Mouse (Mus musculus) kidney, adult 11 months (tissue): Measurements from ENCODE around the gene Sf3b3.
"Not testable (repeated sequence)": the region's sequence is repeated elsewhere in the genome, so short reads cannot be mapped to it uniquely, and the experiment has no call there.

Source experiments
- DNase-seq: peaks from one replicate; pipeline ENCODE4 v3.0.0; 2022

The Sf3b3 gene

DNA sequence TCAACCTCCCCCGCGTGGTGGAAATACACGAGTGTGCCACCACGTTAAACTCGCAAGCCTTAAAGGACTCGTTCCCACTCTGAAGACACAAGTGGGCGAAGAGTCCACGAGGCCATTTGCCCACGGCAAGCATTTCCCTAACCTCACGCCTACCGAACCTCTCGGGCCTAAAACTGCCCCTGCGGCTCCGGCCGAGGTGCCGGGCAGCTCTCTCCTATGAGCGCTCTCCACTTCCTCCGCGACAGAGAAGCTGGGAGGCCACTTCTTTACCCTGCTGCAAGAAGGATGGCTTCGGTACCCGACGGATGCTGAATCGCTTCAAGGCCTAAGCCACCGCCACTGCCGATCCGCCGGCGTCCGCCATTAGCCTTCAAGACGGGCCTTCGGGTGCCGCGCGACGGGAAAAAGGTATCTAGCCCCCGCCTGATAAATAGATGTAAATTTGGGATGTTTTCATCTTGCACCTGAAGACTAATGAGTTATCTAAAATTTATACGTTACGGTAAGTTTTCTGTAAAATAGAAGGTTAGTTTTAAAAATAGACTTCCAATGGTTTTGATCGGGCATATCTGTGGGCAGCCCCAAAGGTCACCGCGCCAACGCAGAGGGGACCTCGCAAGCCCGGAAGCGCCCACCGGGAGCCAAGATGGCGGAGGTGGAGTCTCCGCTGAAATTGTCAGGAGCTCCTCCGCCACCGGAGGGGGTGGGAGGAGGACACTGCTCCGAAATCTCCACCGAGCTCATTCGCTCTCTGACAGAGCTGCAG is at the start of gene Sf3b3, which contains the start of gene Cog4:
Sf3b3 (minus strand) TSS at position 383 of the 766 bp plus-strand sequence.
Cog4 (plus strand) TSS at position 196 of the 766 bp plus-strand sequence.
- peak; percentile 84 for DNase-seq

DNA sequence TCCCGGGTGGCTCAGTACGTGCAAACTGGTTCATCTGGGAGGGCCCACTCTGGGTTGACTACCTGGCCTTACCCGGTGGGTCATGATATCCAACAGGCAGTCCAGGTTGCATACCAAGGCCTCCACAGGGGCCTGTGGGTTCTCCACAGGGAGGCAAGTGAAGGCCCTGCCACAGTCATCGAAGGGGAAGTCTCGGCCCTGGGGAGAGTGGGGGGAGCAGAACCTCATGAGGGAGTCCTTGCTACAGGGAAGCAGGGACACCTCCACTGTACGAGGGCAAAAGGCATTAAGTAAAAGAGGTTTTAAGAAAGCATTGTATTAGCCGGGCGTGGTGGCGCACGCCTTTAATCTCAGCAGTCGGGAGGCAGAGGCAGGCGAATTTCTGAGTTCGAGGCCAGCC is 49.2 kb upstream of the Sf3b3 start:
- DNase-seq: no peak

DNA sequence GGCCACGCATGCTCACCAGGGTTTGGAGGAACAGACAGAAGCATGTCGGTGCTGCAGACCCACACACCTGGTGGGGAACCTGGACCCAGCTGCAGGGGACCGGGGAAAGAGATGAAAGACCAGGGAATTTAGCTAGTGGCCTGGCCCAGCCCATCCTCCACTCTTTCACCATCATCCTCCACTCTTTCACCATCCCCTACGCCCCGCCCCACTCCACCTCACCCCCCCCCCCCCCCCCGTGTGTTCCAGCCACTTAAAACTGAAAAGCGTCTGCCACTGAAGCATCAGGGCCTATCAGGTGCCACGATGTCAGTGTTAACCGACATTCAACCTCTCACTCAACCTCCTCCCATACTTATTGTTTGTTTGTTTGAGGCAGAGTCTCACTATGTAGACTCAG is 48.7 kb upstream of the Sf3b3 start:
- no peak for DNase-seq

DNA sequence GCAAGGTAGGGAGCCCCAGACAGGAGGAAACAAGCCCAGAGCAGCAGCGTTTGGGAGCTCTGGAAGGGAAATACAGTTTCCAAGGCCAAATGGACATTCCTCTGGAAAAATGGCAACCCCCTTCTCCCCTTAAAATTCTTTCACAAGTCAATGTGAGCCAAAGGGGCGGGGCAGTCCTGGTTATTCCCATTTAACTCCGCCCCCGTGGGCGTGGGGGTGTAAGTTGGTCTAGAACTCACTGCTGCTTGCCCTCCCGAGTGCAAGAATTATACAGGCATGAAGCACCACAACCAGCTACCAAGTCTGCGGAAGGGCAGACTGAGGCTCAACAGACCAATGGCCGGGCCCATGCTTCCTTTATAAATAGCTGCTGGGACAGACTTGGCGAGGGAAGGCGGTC is 48.3 kb upstream of the Sf3b3 start:
- no peak for DNase-seq

DNA sequence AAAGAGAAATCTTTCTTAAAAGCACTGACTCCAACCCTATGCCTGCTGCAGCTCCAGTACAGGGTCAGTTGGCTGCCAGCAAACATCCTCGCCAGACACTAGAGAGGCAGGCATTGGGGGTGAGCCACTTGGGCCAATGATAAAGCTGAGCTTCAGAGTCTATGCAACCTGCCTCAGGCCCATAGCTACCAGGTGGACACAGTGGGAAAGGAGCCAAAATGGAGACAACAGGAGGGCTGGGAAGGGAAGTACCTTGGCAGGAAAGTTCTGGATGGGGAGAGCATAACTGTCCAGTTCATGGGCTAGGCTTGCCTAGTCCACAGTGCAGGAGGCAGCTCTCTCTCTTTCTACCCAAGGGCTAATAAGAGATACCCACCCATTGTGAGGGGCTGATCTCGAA is 46.3 kb upstream of the Sf3b3 start:
- no peak for DNase-seq

DNA sequence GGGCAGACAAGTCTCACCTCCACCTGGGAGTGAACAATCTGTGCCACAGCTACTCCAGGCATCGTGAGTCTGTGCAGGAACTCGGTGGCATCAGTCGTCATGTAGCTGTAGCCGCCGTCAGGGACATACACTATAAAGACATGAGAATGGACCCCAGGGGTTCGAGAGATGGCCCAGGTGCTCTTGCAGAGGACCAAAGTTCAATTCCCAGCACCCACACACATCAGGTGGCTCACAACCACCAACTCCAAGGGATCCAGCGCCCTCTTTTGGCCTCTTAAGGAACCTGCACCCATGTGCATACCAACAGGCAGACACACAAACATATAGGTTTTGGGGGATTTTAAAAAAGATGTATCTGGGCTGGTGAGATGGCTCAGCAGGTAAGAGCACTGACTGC is 45.5 kb upstream of the Sf3b3 start:
- DNase-seq: no peak

DNA sequence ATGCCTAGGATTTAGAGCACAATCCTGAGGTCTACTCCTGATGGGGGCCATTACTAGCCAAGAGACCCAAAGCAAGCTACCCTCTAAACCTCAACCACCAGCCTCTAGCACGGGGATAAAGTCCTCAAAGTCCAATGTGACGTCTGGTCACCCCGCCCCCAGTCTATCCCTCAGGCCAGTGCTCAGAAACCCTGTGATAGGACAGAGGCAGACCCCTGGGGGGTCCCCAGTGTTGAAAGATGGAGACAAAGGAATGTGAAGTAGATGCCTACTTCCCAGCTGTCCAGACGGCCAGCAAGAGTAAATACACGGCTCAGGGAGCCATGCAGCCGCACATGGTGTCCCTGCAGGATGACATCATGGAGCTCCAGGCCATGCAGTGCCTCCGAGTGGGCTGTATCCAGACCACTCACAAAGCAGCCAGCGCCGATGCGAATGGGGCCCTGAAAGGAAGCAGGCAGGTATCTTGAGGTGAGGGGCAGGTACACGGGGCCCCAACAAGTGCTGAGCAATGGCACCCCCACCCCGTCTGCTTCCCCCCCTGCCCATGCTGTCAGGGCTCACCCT is 43.4 kb upstream of the Sf3b3 start:
- no peak for DNase-seq

DNA sequence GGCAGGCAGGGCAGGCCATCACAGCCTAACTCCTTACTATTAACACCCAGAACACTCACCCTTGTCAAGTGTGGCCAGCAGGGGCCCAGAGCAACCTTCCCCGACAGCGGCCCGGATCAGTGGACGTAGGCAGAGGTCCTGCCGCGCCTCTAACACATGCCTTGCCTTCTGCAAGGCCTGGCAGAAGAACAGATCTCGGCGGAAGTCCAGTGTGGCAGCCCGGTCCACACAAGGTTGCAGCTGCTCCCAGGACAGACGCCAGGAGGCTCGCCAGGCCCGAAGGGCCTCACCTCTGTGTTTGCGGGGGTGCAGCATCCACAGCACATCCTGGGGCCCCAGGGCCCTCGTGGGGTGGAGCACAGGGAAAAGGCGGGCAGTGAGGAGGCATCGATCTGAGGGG is 42.3 kb upstream of the Sf3b3 start:
- no peak for DNase-seq

DNA sequence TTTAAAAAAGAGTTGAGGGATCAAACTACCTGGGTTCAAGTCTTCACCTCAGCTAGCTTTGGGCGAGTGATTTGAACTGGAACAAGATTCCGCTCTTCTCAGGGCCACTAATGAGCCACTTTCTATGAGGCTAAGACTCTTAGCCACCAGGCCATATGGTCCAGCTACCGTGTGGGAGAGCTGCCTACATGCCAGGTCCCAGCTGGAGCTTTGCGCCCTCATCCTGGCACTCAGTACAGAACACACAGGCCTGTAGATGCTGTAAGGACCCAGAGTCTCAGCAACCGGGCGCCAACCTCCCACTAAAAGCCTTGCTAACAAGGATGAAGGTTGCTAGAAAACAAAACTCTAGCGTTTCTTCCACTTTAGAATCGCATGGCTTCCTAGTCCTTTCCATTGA is 41.9 kb upstream of the Sf3b3 start:
- no peak for DNase-seq

DNA sequence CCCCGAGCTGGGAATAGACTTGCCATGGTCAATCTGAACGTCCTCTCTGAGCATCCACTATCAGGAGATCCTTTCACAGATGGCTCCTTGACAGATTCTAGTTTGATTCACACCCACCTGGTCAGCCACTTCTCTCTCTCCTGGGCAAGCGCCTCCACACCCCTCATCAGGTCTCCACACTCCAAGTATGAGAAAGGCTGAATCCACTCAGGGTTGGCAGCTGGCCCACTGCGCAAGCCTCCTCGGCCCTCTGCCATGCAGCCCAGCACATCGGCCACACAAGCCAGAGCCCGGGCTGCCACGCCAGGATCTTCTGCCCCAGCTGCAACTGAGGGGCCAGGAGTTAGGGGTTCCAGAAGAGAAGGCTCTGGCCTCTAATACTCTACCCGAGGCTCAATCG is 41.0 kb upstream of the Sf3b3 start:
- DNase-seq: no peak

DNA sequence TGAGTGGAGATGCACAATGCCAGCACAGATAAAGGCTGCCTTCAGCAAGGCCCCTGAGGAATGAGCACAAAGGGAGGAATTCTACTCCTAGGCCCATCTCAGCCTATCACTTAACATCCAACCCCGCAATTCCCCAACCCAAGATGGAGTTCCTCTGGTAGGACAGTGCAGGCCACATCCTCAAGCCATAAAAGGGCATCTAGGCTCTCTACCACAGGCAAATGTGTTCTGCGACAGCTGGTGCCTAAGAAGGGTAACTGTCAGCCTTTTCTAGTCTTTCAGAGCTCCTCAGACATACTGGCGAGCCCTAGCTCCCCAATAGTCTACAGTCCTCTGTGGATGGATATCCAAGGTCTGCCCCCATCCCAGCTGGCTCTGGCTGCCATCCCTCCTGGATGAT is 40.0 kb upstream of the Sf3b3 start:
- DNase-seq: no peak

DNA sequence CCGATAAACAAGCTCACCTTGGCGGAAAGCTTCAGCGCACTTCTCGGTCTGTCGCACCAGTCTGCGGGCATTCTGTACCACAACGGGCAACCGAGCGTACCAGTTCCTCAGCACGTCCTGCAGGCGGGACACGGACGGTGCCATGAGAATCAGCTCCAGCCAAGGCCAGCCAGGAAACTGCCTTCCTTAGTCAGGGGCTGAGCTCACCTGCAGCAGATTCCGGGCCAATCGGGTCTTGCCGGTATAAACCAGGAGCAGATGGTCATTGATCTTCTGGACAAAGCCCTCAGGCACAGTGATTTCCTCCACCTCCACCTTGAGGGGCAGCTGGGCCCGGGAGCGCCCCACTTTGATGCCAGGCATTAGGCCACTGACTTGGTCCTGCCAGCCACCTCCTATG is 37.2 kb upstream of the Sf3b3 start:
- DNase-seq: no peak

DNA sequence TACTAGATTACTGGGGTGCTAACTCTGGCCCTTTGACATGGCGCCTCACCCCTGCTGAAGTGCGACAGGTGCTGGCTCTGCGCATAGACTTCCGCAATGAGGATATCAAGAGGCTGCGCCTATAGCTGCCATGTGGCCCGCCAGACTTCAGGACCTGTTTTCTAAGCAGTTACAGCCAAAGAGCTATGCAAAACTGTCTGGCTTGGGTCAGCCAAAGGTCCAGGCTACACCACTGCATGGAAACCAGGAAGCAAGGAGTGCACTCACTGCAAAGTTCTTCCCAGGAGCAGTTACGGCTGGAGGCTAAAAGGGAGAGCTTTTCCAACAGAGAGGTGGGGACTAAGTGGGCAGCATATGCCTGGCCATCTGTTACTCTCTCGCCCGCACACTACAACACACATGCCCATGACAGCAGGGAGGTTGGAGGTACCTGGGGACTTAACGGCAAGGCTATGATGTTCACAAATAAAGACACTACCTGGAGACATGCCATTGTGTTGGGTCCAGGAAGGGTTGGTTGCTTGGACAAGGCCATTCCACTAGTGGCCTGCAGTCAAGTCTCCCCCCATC is 35.2 kb upstream of the Sf3b3 start:
- no peak for DNase-seq

DNA sequence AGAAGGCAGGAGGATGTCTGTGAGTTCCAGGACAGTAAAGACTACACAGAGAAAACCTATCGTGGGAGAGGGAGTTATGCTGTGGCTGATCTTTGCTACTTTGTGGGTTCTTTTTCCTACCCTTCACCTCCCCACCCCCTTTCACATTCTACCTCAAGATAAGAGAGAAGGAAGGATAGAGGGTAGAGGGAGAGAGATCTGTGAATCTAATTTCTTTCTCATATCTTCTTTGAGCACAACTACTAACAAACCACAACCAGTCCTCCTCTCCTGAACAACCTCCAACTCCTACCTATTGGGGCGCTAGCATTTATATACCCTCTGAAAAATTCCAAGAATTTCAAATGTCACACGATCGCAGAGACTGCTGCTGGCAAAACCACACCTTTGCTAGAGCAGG is 31.3 kb upstream of the Sf3b3 start:
- DNase-seq: no peak

DNA sequence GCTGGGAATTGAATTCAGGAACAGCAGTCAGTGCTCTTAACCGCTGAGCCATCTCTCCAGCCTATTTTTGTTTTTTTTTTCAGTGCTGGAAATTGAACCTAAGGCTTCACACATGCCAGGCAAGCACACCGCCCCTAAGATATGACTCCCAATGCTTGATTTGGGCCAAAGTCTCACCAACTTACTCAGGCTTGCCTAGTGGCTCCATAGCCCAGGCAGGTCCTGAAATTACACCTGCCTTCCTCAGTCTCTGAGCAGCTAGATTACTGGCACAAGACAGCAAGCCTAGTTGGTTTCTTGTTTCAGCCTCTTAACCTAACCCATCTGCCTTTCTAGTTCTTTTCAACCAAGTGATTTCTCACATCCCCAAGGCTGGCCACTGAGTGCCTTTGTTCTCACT is 23.9 kb upstream of the Sf3b3 start:
- DNase-seq: no peak

DNA sequence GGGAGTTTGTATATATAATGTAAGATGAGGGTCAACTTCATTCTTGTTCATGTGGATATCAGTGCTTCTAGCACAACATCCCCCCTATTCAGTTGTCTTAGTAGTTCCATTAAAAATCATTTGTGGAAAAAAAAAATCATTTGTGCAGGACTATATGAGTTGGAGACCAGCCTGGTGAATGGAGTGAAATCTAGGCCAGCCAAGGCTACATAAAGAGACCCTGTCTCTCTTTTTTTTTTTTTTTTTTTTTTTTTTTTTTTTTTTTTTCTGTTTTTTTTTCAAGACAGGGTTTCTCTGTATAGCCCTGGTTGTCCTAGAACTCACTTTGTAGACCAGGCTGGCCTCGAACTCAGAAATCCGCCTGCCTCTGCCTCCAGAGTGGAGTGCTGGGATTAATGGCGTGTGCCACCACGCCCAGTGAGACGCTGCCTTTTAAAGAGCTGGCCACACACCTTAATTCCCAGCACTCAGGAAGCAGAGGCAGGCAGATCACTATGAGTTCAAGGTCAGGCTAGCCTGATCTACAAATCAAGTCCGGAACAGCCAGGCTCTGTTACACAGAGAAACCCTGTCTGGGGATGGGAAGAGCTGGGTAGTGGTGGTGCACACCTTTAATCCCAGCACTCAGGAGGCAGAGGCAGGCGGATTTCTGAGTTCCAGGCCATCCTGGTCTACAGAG is 14.9 kb upstream of the Sf3b3 start:
- DNase-seq: not testable (repeated sequence)

DNA sequence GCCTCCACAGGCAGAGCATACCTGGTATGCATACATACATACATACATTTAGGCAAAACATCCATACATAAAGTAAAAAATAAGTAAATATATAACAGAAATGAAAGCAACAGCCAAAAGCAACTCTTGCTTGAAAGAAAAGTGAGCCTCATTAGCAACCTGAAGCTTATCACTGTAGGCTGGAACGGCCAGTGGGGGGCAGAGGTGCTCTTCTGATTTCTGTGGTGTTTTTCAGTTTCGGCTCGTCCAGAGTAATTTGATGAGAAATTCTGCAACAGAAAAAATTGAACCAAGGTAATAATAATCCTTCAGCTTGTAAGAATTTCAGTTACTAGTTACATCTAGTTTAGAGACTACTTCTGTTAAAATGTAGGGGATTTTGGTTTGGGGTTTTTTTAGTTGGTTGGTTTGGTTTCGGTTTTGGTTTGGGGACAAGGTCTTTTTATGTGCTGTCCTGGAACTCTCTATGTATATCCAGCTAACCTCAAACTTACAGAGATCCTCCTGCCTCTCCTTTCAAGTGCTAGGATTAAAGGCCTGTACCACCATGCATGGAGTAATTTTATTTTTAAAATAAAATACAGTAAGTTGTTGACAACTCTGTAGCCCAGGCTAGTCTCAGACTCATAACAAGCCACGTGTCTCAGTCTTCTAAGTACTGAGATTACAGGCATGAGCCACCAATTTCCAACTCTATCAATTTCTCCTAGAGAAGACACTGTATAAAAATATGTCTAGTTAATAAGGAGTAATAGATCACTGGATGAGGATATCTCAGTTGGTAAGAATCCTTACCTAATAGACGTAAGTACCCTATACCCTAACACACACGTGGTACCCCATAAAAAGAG is 13.3 kb upstream of the Sf3b3 start:
- DNase-seq: no peak

DNA sequence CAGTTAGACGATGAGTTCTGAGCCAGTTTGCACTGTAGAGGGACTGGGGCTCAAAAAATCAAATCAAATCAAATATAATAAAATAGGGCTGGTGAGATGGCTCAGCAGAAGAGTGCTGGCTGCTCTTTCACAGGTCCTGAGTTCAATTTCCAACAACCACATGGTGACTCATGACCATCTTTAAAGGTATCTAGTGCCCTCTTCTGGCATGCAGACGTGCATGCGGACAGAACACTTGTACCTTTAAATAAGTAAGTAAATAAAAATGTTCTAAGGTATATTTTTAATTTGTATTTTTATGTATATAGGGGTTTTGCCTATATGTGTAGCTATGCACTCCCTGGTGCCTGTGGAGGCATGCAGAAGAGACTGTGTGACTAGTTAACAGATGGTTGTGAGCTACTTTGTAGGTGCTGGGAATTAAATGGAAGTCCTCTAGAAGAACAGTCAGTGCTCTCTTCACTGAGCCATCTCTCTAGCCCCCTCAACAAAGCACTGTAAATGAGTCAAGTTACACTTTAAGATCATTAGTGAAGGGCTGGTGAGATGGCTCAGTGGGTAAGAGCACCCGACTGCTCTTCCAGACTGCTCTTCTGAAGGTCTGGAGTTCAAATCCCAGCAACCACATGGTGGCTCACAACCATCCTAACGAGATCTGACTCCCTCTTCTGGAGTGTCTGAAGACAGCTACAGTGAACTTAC is 10.3 kb upstream of the Sf3b3 start:
- DNase-seq: no peak

DNA sequence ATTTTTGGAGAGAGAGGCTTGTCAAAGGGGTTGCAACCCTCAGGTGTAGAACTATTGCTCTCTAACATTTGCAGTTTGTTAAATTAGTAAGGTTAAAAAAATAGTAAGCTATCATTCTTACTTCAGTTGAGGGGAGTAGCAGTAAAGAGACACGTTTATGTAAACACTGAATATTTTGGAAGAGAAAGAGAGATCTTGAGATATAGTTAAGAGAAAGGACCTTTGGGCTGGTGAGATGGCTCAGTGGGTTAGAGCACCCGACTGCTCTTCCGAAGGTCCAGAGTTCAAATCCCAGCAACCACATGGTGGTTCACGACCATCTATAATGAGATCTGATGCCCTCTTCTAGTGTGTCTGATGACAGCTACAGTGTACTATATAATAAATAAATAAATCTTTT is 9.5 kb upstream of the Sf3b3 start:
- DNase-seq: not testable (repeated sequence)

DNA sequence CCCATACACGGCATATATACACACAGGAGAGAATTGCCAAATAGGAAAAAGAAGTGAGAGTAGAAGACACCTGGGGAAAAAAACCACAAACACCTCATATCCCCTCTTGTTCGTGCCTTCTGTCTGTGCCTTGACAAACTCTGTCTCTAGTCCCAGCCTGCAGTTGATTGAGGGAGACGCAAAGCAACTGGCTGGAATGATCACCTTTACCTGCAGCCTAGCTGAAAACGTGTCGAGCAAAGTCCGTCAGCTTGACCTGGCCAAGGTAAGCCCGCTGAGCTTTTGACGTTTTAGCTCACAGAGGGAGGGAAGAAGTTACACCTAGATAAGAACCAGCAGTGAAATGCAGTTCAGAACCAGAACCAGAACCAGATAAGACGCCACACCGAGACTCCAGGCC is 4.6 kb upstream of the Sf3b3 start:
- no peak for DNase-seq

DNA sequence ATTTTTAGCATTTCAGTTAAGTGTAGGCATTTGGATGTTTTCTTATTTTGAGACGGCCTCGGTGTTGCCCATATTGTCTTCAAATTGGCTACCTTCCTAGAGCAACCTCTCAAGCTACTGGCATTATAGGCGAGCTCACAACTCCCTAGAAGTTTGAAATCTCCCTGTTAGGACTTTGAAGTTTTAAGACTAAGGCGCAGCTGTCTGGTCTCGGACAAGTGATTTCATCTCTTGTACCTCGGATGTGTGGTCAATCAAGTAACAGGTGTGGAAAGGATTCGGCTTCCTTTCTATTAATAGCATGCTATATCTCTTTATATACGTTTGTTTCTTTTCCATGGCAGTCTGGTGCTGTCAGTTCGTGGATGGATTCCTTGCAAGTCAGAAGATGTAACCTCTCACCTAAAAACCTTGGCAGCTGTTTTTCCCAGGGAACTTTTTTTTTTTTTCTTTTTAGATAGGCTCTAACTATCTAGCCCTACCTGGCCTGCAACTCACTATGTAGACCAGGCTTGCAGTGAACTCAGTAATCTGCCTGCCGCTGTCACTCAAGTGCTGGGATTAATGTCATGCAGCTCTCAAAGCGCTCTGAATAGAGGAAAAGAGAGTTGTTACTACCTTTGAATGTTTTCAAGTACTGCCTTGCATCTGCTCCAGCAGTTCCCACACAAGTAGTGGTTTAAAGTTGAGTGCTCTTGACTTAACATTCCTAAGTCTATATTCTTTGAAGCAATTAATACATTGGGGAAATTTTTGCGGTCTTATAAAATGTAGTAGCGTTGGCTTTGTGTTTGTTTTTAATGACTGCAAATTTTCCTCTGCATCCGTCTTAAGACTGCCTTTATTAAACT is 1.3 kb upstream of the Sf3b3 start:
- DNase-seq: no peak
